Mouse (Mus musculus) left cerebral cortex, adult 9 months (tissue): Measurements from ENCODE around the gene Trim45.

Experiments used
- DNase-seq, 2 experiments: peaks; one replicate each; pipeline ENCODE4 v3.0.0; 2022; ENCODE audit warnings: low spot score in 2 of 2

Trim45 gene

GRCm38 (mm10) chr3:100931332-100932076 lies 9.5 kb downstream of the Trim45 start:
- no peak for DNase-seq

- no peak for DNase-seq
Observed at GRCm38 (mm10) chr3:100932077-100932944, 10.3 kb downstream of the Trim45 start.

GRCm38 (mm10) chr3:100935521-100935920 lies 13.5 kb downstream of the Trim45 start:
- no peak for DNase-seq

- DNase-seq: no peak
Observed at GRCm38 (mm10) chr3:100936201-100936600, 14.2 kb downstream of the Trim45 start.

GRCm38 (mm10) chr3:100938211-100938610 lies 16.2 kb downstream of the Trim45 start:
- DNase-seq: no peak

GRCm38 (mm10) chr3:100940496-100941037 lies 18.6 kb downstream of the Trim45 start:
- DNase-seq: no peak

- no peak for DNase-seq
Observed at GRCm38 (mm10) chr3:100947286-100947685, 25.3 kb downstream of the Trim45 start.

- no peak for DNase-seq
Observed at GRCm38 (mm10) chr3:100951531-100951930, 29.5 kb downstream of the Trim45 start.

GRCm38 (mm10) chr3:100954616-100955015 lies 32.6 kb downstream of the Trim45 start:
- no peak for DNase-seq

GRCm38 (mm10) chr3:100961007-100961406 lies 39.0 kb downstream of the Trim45 start:
- DNase-seq: no peak

- no peak for DNase-seq
Observed at GRCm38 (mm10) chr3:100961501-100961900, 39.5 kb downstream of the Trim45 start.

GRCm38 (mm10) chr3:100963849-100964542 lies 42.0 kb downstream of the Trim45 start:
- DNase-seq: peak in 1 of 2 experiments; percentile 78

GRCm38 (mm10) chr3:100969176-100969917 lies 47.3 kb downstream of the Trim45 start, which contains the start of gene Ttf2:
Gene Ttf2, minus strand, starts transcription at chr3:100969663.
- peak; percentile 60 to 90 for DNase-seq

- DNase-seq: peak in 1 of 2 experiments; percentile 33
Observed at GRCm38 (mm10) chr3:100973906-100974305, 51.9 kb downstream of the Trim45 start.

GRCm38 (mm10) chr3:100979290-100979689 lies 57.3 kb downstream of the Trim45 start:
- DNase-seq: no peak
